Mouse (Mus musculus): Measurements from ENCODE around the gene Podxl. TPM values are rescaled to one million over a fixed set of nuclear protein-coding genes. Genes with fewer than 3 reads are reported as not detected.

The Podxl gene
- polyA plus RNA-seq, 1 experiment from 2014 or later = 29.1 TPM

DNA sequence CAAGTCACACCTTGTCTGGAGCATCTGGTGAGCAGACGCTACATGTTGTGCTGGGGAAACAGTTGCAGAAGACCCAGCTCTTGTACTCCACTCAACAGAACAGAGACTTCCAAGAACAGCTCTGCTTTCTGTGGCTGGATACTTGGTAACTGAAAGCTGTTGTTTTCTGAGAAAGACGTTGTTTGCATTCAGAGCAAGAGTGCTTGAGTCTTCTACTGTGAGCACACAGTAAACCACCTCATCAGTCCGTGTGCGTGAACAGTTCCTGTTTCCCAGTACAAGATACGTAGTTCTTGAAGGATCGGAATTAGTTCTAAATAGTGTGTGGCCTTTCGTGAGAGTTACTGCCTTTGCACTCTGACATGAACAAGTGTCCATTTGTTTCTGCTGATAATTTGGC lies 73.8 kb downstream of the Podxl start:
- ATAC-seq (replicated peaks; ENCODE audit: low FRiP score) (no peak), DNase-seq (ENCODE audit: low spot score) (no peak)
- no peaks in the 10 kb centered on the region for H3K27me3 ChIP-seq (replicated peaks; ENCODE audit: control insufficient read depth, insufficient read depth, low read length)
- no peaks in the 10 kb centered on the region for H3K4me1 ChIP-seq (replicated peaks; ENCODE audit: control insufficient read depth, insufficient read depth, low read length)
- no peak overlapping the region for H3K4me2 ChIP-seq
- H3K9ac ChIP-seq (ENCODE audit: low read depth, low read length) = no peak overlapping the region
- H3K36me3 ChIP-seq (ENCODE audit: control insufficient read depth, insufficient read depth, low read length) = peaks cover 3% of the 10 kb centered on the region; the same call in 1 of the 2 replicates
- WGBS = 91% methylated on average over 7 of the region's 7 CpGs
- H3K9me3 ChIP-seq (ENCODE audit: control insufficient read depth, low read length) = no peaks in the 10 kb centered on the region
- no peak overlapping the region for H3K27ac ChIP-seq (ENCODE audit: low read depth, low read length)
- H3K4me3 ChIP-seq (ENCODE audit: low read depth, low read length) = no peak overlapping the region

DNA sequence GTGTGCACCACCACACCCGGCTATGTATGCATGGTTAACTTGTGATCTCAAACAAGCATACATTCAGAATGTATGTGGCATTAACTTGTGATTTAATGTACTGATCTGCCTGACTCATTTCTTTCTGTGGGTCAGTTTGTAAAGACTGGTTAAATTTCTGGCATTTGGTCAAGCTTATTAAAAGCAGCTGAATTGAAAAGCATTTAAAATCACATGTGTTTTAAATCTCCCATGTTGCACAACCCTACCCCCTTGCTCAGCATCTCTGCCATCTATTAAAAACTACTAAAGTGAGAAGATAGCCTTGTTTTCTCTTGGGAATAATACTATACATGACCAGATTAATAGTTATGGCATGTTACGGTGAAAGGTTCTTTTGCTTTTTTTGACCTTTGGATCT lies 77.2 kb downstream of the Podxl start:
- Histone ChIP-seq H3K9ac (ENCODE audit: low read depth, low read length) (no peak overlapping the region), H3K27me3 (replicated peaks; ENCODE audit: control insufficient read depth, insufficient read depth, low read length) (no peaks in the 10 kb centered on the region), H3K36me3 (ENCODE audit: control insufficient read depth, insufficient read depth, low read length) (peaks cover 3% of the 10 kb centered on the region; the same call in 1 of the 2 replicates), H3K4me2 (no peak overlapping the region), H3K9me3 (ENCODE audit: control insufficient read depth, low read length) (no peaks in the 10 kb centered on the region), H3K4me3 (ENCODE audit: low read depth, low read length) (no peak overlapping the region), H3K27ac (ENCODE audit: low read depth, low read length) (no peak overlapping the region), H3K4me1 (replicated peaks; ENCODE audit: control insufficient read depth, insufficient read depth, low read length) (no peaks in the 10 kb centered on the region)
- no peak for ATAC-seq (replicated peaks; ENCODE audit: low FRiP score)
- 92% methylated on average over 2 of the region's 2 CpGs for WGBS
- no peak for DNase-seq (ENCODE audit: low spot score)

DNA sequence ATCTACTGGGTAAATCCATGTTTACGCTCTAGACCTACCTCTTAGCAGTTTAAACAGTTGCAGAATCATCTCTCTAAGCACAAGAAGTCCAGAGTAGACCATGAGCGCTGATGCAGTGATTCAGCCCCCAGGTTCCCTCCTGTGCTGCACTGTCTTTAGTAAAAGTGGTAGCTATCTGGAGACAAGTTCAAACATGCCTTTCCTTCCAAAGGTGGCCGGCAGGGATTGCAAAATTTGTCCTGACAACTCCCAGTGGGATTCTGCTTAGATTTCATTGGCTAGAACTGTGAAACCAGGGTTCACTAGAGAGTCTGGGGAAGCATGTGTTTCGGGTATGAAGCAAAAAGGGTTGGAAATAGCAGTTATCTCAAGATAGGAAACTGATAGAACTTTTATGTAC lies 83.8 kb downstream of the Podxl start:
- H3K27ac ChIP-seq (ENCODE audit: low read depth, low read length) = no peak overlapping the region
- 84% methylated on average over 4 of the region's 4 CpGs for WGBS
- no peaks in the 10 kb centered on the region for H3K9me3 ChIP-seq (ENCODE audit: control insufficient read depth, low read length)
- H3K36me3 ChIP-seq (ENCODE audit: control insufficient read depth, insufficient read depth, low read length) = peaks cover 5% of the 10 kb centered on the region; the same call in 1 of the 2 replicates
- no peak overlapping the region for H3K4me3 ChIP-seq (ENCODE audit: low read depth, low read length)
- H3K9ac ChIP-seq (ENCODE audit: low read depth, low read length) = no peak overlapping the region
- ATAC-seq (replicated peaks; ENCODE audit: low FRiP score) = no peak
- no peaks in the 10 kb centered on the region for H3K27me3 ChIP-seq (replicated peaks; ENCODE audit: control insufficient read depth, insufficient read depth, low read length)
- no peaks in the 10 kb centered on the region for H3K4me1 ChIP-seq (replicated peaks; ENCODE audit: control insufficient read depth, insufficient read depth, low read length)
- no peak overlapping the region for H3K4me2 ChIP-seq
- DNase-seq (ENCODE audit: low spot score) = no peak

DNA sequence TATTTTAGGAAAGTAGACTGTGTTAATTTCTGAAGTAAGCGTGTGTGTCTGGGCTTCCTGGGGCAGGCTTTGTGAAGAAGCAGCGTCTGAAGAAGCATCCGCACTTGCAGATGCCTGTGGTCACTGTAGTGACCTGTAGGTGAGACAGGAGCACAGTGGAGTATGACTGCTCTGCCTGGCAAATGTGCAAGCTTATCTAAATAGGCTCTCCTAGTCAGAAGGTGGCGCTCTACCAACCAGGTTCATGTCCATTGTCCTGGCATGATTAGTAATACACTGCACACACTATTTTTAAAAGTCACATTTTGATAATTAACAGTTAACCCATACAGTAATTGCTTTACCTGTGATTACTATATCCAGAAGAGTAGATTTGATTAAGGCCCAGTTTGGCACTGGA lies 85.6 kb downstream of the Podxl start:
- DNase-seq (ENCODE audit: low spot score) (no peak), ATAC-seq (replicated peaks; ENCODE audit: low FRiP score) (no peak)
- H3K4me1 ChIP-seq (replicated peaks; ENCODE audit: control insufficient read depth, insufficient read depth, low read length) = no peaks in the 10 kb centered on the region
- 73% methylated on average over 4 of the region's 4 CpGs for WGBS
- peaks cover 13% of the 10 kb centered on the region; the same call in 1 of the 2 replicates for H3K36me3 ChIP-seq (ENCODE audit: control insufficient read depth, insufficient read depth, low read length)
- H3K9me3 ChIP-seq (ENCODE audit: control insufficient read depth, low read length) = no peaks in the 10 kb centered on the region
- H3K9ac ChIP-seq (ENCODE audit: low read depth, low read length) = no peak overlapping the region
- no peaks in the 10 kb centered on the region for H3K27me3 ChIP-seq (replicated peaks; ENCODE audit: control insufficient read depth, insufficient read depth, low read length)
- no peak overlapping the region for H3K4me3 ChIP-seq (ENCODE audit: low read depth, low read length)
- H3K27ac ChIP-seq (ENCODE audit: low read depth, low read length) = no peak overlapping the region
- no peak overlapping the region for H3K4me2 ChIP-seq

Other genes with a start within 250 kb of the Podxl start
- gene Mkln1, start 165.2 kb downstream of the Podxl start, polyA plus RNA-seq (2014; fragmentation: Nextera tagmentation; extraction: Ambion mirVana) = 196 and 222 TPM in 2 replicates